Mouse (Mus musculus): ENCODE results near the gene Pld1. TPM values are rescaled to one million over a fixed set of nuclear protein-coding genes. Genes with fewer than 3 reads are reported as not detected.

The Pld1 gene
- polyA plus RNA-seq, 1 experiment from 2014 or later: 5.2 TPM

- Histone ChIP-seq H3K4me2 (no peak overlapping the region), H3K4me1 (ENCODE audit: control insufficient read depth, insufficient read depth, low read length) (no peaks in the 10 kb centered on the region), H3K36me3 (ENCODE audit: control insufficient read depth, insufficient read depth, low read length) (no peaks in the 10 kb centered on the region), H3K27me3 (ENCODE audit: control insufficient read depth, insufficient read depth, low read length) (no peaks in the 10 kb centered on the region), H3K9me3 (ENCODE audit: control insufficient read depth, low read length) (no peaks in the 10 kb centered on the region), H3K9ac (ENCODE audit: low read length) (no peak overlapping the region), H3K27ac (ENCODE audit: low read depth, low read length) (no peak overlapping the region), H3K4me3 (ENCODE audit: low read depth, low read length) (no peak overlapping the region)
- DNase-seq (ENCODE audit: low spot score, missing footprints): no peak
- no peak for ATAC-seq (ENCODE audit: low FRiP score)
- 74% methylated on average over 6 of the region's 6 CpGs for WGBS
Observed at GRCm38 (mm10) chr3:28004321-28004720, 65.8 kb downstream of the Pld1 start.

GRCm38 (mm10) chr3:28007684-28008083, 69.2 kb downstream of the Pld1 start:
- H3K27ac ChIP-seq (ENCODE audit: low read depth, low read length): no peak overlapping the region
- H3K36me3 ChIP-seq (ENCODE audit: control insufficient read depth, insufficient read depth, low read length): no peaks in the 10 kb centered on the region
- no peak overlapping the region for H3K9ac ChIP-seq (ENCODE audit: low read length)
- no peaks in the 10 kb centered on the region for H3K27me3 ChIP-seq (ENCODE audit: control insufficient read depth, insufficient read depth, low read length)
- no peak overlapping the region for H3K4me3 ChIP-seq (ENCODE audit: low read depth, low read length)
- H3K4me2 ChIP-seq: no peak overlapping the region
- 87% methylated on average over 11 of the region's 11 CpGs for WGBS
- no peaks in the 10 kb centered on the region for H3K9me3 ChIP-seq (ENCODE audit: control insufficient read depth, low read length)
- ATAC-seq (ENCODE audit: low FRiP score): no peak
- no peak for DNase-seq (ENCODE audit: low spot score, missing footprints)
- no peaks in the 10 kb centered on the region for H3K4me1 ChIP-seq (ENCODE audit: control insufficient read depth, insufficient read depth, low read length)

- Histone ChIP-seq H3K9ac (ENCODE audit: low read length) (no peak overlapping the region), H3K27ac (ENCODE audit: low read depth, low read length) (no peak overlapping the region), H3K27me3 (ENCODE audit: control insufficient read depth, insufficient read depth, low read length) (no peaks in the 10 kb centered on the region), H3K36me3 (ENCODE audit: control insufficient read depth, insufficient read depth, low read length) (no peaks in the 10 kb centered on the region), H3K9me3 (ENCODE audit: control insufficient read depth, low read length) (no peaks in the 10 kb centered on the region), H3K4me2 (no peak overlapping the region), H3K4me3 (ENCODE audit: low read depth, low read length) (no peak overlapping the region), H3K4me1 (ENCODE audit: control insufficient read depth, insufficient read depth, low read length) (no peaks in the 10 kb centered on the region)
- 83% methylated on average over 4 of the region's 4 CpGs for WGBS
- DNase-seq (ENCODE audit: low spot score, missing footprints) (no peak), ATAC-seq (ENCODE audit: low FRiP score) (no peak)
Observed at GRCm38 (mm10) chr3:28008369-28008768, 69.9 kb downstream of the Pld1 start.

GRCm38 (mm10) chr3:28012177-28012576, 73.7 kb downstream of the Pld1 start:
- H3K36me3 ChIP-seq (ENCODE audit: control insufficient read depth, insufficient read depth, low read length): no peaks in the 10 kb centered on the region
- DNase-seq (ENCODE audit: low spot score, missing footprints): no peak
- H3K9ac ChIP-seq (ENCODE audit: low read length): no peak overlapping the region
- H3K4me3 ChIP-seq (ENCODE audit: low read depth, low read length): no peak overlapping the region
- H3K9me3 ChIP-seq (ENCODE audit: control insufficient read depth, low read length): no peaks in the 10 kb centered on the region
- ATAC-seq (ENCODE audit: low FRiP score): no peak
- 83% methylated on average over 7 of the region's 7 CpGs for WGBS
- no peak overlapping the region for H3K4me2 ChIP-seq
- no peak overlapping the region for H3K27ac ChIP-seq (ENCODE audit: low read depth, low read length)
- H3K4me1 ChIP-seq (ENCODE audit: control insufficient read depth, insufficient read depth, low read length): no peaks in the 10 kb centered on the region
- no peaks in the 10 kb centered on the region for H3K27me3 ChIP-seq (ENCODE audit: control insufficient read depth, insufficient read depth, low read length)

- Histone ChIP-seq H3K4me1 (ENCODE audit: control insufficient read depth, insufficient read depth, low read length) (no peaks in the 10 kb centered on the region), H3K9me3 (ENCODE audit: control insufficient read depth, low read length) (no peaks in the 10 kb centered on the region), H3K36me3 (ENCODE audit: control insufficient read depth, insufficient read depth, low read length) (no peaks in the 10 kb centered on the region), H3K9ac (ENCODE audit: low read length) (no peak overlapping the region), H3K4me2 (no peak overlapping the region), H3K27ac (ENCODE audit: low read depth, low read length) (no peak overlapping the region), H3K27me3 (ENCODE audit: control insufficient read depth, insufficient read depth, low read length) (no peaks in the 10 kb centered on the region), H3K4me3 (ENCODE audit: low read depth, low read length) (no peak overlapping the region)
- WGBS: 51% methylated on average over 6 of the region's 6 CpGs
- DNase-seq (ENCODE audit: low spot score, missing footprints): no peak
- ATAC-seq (ENCODE audit: low FRiP score): no peak
Observed at GRCm38 (mm10) chr3:28013441-28013840, 74.9 kb downstream of the Pld1 start.

- H3K4me3 ChIP-seq (ENCODE audit: low read depth, low read length): no peak overlapping the region
- DNase-seq (ENCODE audit: low spot score, missing footprints) (no peak), ATAC-seq (ENCODE audit: low FRiP score) (no peak)
- no peaks in the 10 kb centered on the region for H3K9me3 ChIP-seq (ENCODE audit: control insufficient read depth, low read length)
- WGBS: 88% methylated on average over 2 of the region's 2 CpGs
- H3K27me3 ChIP-seq (ENCODE audit: control insufficient read depth, insufficient read depth, low read length): no peaks in the 10 kb centered on the region
- no peaks in the 10 kb centered on the region for H3K36me3 ChIP-seq (ENCODE audit: control insufficient read depth, insufficient read depth, low read length)
- H3K9ac ChIP-seq (ENCODE audit: low read length): no peak overlapping the region
- no peak overlapping the region for H3K4me2 ChIP-seq
- no peak overlapping the region for H3K27ac ChIP-seq (ENCODE audit: low read depth, low read length)
- no peaks in the 10 kb centered on the region for H3K4me1 ChIP-seq (ENCODE audit: control insufficient read depth, insufficient read depth, low read length)
Observed at GRCm38 (mm10) chr3:28017002-28017401, 78.5 kb downstream of the Pld1 start.

GRCm38 (mm10) chr3:28019727-28020126, 81.2 kb downstream of the Pld1 start:
- Histone ChIP-seq H3K27ac (ENCODE audit: low read depth, low read length) (no peak overlapping the region), H3K9ac (ENCODE audit: low read length) (no peak overlapping the region), H3K9me3 (ENCODE audit: control insufficient read depth, low read length) (no peaks in the 10 kb centered on the region), H3K4me2 (no peak overlapping the region), H3K4me3 (ENCODE audit: low read depth, low read length) (no peak overlapping the region), H3K27me3 (ENCODE audit: control insufficient read depth, insufficient read depth, low read length) (no peaks in the 10 kb centered on the region), H3K36me3 (ENCODE audit: control insufficient read depth, insufficient read depth, low read length) (no peaks in the 10 kb centered on the region), H3K4me1 (ENCODE audit: control insufficient read depth, insufficient read depth, low read length) (no peaks in the 10 kb centered on the region)
- WGBS: 83% methylated on average over 4 of the region's 4 CpGs
- ATAC-seq (ENCODE audit: low FRiP score): no peak
- DNase-seq (ENCODE audit: low spot score, missing footprints): no peak

GRCm38 (mm10) chr3:28020404-28020803, 81.9 kb downstream of the Pld1 start:
- Histone ChIP-seq H3K4me1 (ENCODE audit: control insufficient read depth, insufficient read depth, low read length) (no peaks in the 10 kb centered on the region), H3K4me2 (no peak overlapping the region), H3K4me3 (ENCODE audit: low read depth, low read length) (no peak overlapping the region), H3K9ac (ENCODE audit: low read length) (no peak overlapping the region), H3K36me3 (ENCODE audit: control insufficient read depth, insufficient read depth, low read length) (no peaks in the 10 kb centered on the region), H3K9me3 (ENCODE audit: control insufficient read depth, low read length) (no peaks in the 10 kb centered on the region), H3K27me3 (ENCODE audit: control insufficient read depth, insufficient read depth, low read length) (no peaks in the 10 kb centered on the region), H3K27ac (ENCODE audit: low read depth, low read length) (no peak overlapping the region)
- ATAC-seq (ENCODE audit: low FRiP score): no peak
- 90% methylated on average over 2 of the region's 2 CpGs for whole genome bisulfite sequencing
- no peak for DNase-seq (ENCODE audit: low spot score, missing footprints)

- Histone ChIP-seq H3K27me3 (ENCODE audit: control insufficient read depth, insufficient read depth, low read length) (no peaks in the 10 kb centered on the region), H3K36me3 (ENCODE audit: control insufficient read depth, insufficient read depth, low read length) (no peaks in the 10 kb centered on the region), H3K27ac (ENCODE audit: low read depth, low read length) (no peak overlapping the region), H3K9ac (ENCODE audit: low read length) (no peak overlapping the region), H3K9me3 (ENCODE audit: control insufficient read depth, low read length) (no peaks in the 10 kb centered on the region), H3K4me2 (no peak overlapping the region), H3K4me1 (ENCODE audit: control insufficient read depth, insufficient read depth, low read length) (no peaks in the 10 kb centered on the region), H3K4me3 (ENCODE audit: low read depth, low read length) (no peak overlapping the region)
- ATAC-seq (ENCODE audit: low FRiP score) (no peak), DNase-seq (ENCODE audit: low spot score, missing footprints) (no peak)
- 80% methylated on average over 5 of the region's 5 CpGs for WGBS
Observed at GRCm38 (mm10) chr3:28022191-28022590, 83.7 kb downstream of the Pld1 start.

GRCm38 (mm10) chr3:28026876-28027275, 88.4 kb downstream of the Pld1 start:
- ATAC-seq (ENCODE audit: low FRiP score): no peak
- H3K4me1 ChIP-seq (ENCODE audit: control insufficient read depth, insufficient read depth, low read length): peaks cover 5% of the 10 kb centered on the region
- no peaks in the 10 kb centered on the region for H3K36me3 ChIP-seq (ENCODE audit: control insufficient read depth, insufficient read depth, low read length)
- H3K9ac ChIP-seq (ENCODE audit: low read length): no peak overlapping the region
- no peaks in the 10 kb centered on the region for H3K27me3 ChIP-seq (ENCODE audit: control insufficient read depth, insufficient read depth, low read length)
- no peak overlapping the region for H3K4me2 ChIP-seq
- H3K27ac ChIP-seq (ENCODE audit: low read depth, low read length): no peak overlapping the region
- no peak for DNase-seq (ENCODE audit: low spot score, missing footprints)
- no peaks in the 10 kb centered on the region for H3K9me3 ChIP-seq (ENCODE audit: control insufficient read depth, low read length)
- 76% methylated on average over 3 of the region's 3 CpGs for WGBS
- no peak overlapping the region for H3K4me3 ChIP-seq (ENCODE audit: low read depth, low read length)

All from midbrain, embryonic 11.5 days (tissue).